Mouse (Mus musculus): ENCODE measurements around the gene Apba2.

GRCm38 (mm10) chr7:64708176-64708575 is 206.7 kb downstream of the Apba2 start:
- TF ChIP-seq CTCF (IDR thresholded peaks at IDR 0.05; ENCODE audit: insufficient read depth, low read length) = no peak
- TF ChIP-seq POLR2A (IDR thresholded peaks at IDR 0.05; ENCODE audit: borderline replicate concordance, extremely low read depth, low read depth, low read length) = no peak

Measured in lung, adult 2 months (tissue).